Mouse (Mus musculus): ENCODE measurements around the gene Usp3. TPM values are rescaled to one million over a fixed set of nuclear protein-coding genes. Genes with fewer than 3 reads are reported as not detected.

Gene Usp3
- polyA plus RNA-seq, 1 experiment from 2014 or later, result 106 TPM

DNA sequence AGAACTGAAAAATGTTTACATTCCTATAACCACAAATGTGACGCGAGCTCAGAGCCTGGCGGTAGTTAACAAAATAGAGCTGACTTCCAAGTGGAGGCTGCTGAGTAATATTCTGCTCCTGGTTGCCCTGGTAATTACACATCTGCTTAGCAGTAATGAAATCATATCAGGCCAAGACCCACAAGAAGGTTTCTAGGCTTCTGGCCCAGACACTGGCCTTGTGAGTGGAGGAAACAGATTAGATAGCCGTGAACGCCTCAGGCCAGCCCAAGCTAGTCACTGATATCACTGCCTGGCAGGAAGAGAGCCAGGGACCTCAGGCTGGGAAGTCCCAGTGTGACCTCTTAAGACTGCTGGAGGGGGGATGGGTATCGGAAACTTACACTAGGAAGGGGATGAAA is 27.6 kb upstream of the Usp3 start:
- peak; percentile 33 for DNase-seq (ENCODE audit: low spot score)
- no peaks in the 10 kb centered on the region for H3K27me3 ChIP-seq (ENCODE audit: control insufficient read depth, insufficient read depth, low read length)
- 47% methylated on average over 6 of the region's 6 CpGs for WGBS
- H3K4me3 ChIP-seq (ENCODE audit: low read depth, low read length), result no peak overlapping the region
- no peak overlapping the region for H3K9ac ChIP-seq (ENCODE audit: low read length)
- H3K4me2 ChIP-seq (ENCODE audit: low read depth), result no peak overlapping the region
- H3K9me3 ChIP-seq (ENCODE audit: control insufficient read depth, low read length), result no peaks in the 10 kb centered on the region
- H3K27ac ChIP-seq (ENCODE audit: low read depth, low read length), result no peak overlapping the region
- no peak for ATAC-seq (ENCODE audit: insufficient read depth, low FRiP score, low TSS enrichment)
- H3K36me3 ChIP-seq (ENCODE audit: control insufficient read depth, insufficient read depth, low read length), result no peaks in the 10 kb centered on the region
- 0 out of 2 replicates have a peak, but pooled peaks cover 3% of the 10 kb centered on the region for H3K4me1 ChIP-seq (ENCODE audit: control insufficient read depth, insufficient read depth, low read length)

DNA sequence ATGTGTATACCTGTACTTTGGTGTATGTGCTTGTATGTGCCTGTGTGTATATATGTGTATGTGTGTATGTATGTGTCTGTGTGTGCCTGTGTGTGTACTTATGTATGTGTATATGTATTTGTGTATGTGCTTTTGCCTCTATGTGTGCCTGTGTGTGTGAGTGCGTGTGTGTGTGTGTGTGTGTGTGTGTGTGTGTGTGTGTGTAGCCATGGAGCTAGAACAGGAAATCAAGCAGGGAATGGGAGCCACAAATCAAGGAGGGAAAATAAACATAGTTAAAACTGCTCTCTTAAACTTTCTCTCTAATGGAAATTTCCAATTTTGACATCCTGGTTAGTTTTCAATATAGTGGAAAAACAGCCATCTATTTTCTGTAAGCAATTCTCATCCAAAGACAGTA is 27.1 kb upstream of the Usp3 start:
- ATAC-seq (ENCODE audit: insufficient read depth, low FRiP score, low TSS enrichment), result no peak
- 75% methylated on average over 1 of the region's 1 CpGs for WGBS
- H3K27ac ChIP-seq (ENCODE audit: low read depth, low read length), result no peak overlapping the region
- H3K9ac ChIP-seq (ENCODE audit: low read length), result no peak overlapping the region
- H3K36me3 ChIP-seq (ENCODE audit: control insufficient read depth, insufficient read depth, low read length), result no peaks in the 10 kb centered on the region
- DNase-seq (ENCODE audit: low spot score), result no peak
- H3K4me2 ChIP-seq (ENCODE audit: low read depth), result no peak overlapping the region
- H3K4me3 ChIP-seq (ENCODE audit: low read depth, low read length), result no peak overlapping the region
- 0 out of 2 replicates have a peak, but pooled peaks cover 3% of the 10 kb centered on the region for H3K4me1 ChIP-seq (ENCODE audit: control insufficient read depth, insufficient read depth, low read length)
- no peaks in the 10 kb centered on the region for H3K27me3 ChIP-seq (ENCODE audit: control insufficient read depth, insufficient read depth, low read length)
- no peaks in the 10 kb centered on the region for H3K9me3 ChIP-seq (ENCODE audit: control insufficient read depth, low read length)

DNA sequence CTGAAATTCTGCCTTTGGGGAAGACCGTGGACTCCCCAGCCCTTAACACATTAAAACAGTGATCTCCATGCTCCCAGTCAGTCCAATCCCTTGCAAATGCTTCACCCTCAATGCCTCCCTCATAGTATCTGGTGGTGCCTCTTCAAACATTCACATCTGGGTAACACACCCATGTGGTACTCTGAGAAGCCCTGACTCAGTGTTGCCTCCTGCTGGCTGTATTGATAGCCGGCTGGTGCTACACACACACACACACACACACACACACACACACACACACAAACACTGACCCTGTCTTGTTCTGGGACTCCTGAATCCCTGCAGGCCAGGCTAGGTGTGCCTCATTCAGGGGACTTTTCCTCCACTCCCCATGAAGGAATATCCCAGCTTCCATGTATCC is 24.9 kb upstream of the Usp3 start:
- H3K36me3 ChIP-seq (ENCODE audit: control insufficient read depth, insufficient read depth, low read length), result no peaks in the 10 kb centered on the region
- no peaks in the 10 kb centered on the region for H3K27me3 ChIP-seq (ENCODE audit: control insufficient read depth, insufficient read depth, low read length)
- no peak for ATAC-seq (ENCODE audit: insufficient read depth, low FRiP score, low TSS enrichment)
- H3K9ac ChIP-seq (ENCODE audit: low read length), result no peak overlapping the region
- no peak overlapping the region for H3K4me3 ChIP-seq (ENCODE audit: low read depth, low read length)
- H3K27ac ChIP-seq (ENCODE audit: low read depth, low read length), result no peak overlapping the region
- 0 out of 2 replicates have a peak, but pooled peaks cover 3% of the 10 kb centered on the region for H3K4me1 ChIP-seq (ENCODE audit: control insufficient read depth, insufficient read depth, low read length)
- DNase-seq (ENCODE audit: low spot score), result no peak
- no peak overlapping the region for H3K4me2 ChIP-seq (ENCODE audit: low read depth)
- no peaks in the 10 kb centered on the region for H3K9me3 ChIP-seq (ENCODE audit: control insufficient read depth, low read length)
- WGBS, result 98% methylated on average over 2 of the region's 2 CpGs

DNA sequence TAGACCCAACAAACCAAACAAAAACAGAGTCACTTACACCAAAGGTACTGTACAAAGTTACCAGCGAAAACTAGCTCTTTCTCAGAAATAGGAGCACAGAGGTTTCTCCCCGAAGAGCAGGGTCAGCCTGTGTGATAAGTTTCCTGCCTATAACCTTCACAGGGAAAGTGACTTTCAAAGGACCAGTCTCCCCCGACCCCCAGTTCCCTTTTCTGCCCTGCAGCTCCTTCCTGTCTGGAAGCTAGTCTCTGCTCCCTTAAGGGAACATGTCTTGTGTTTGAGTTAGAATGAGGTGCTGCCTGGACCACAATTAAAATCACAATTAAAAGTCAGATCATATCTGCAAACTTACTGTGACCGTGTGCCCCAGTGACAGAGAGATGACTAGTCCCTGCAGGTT is 23.9 kb upstream of the Usp3 start:
- Histone ChIP-seq H3K4me2 (ENCODE audit: low read depth) (no peak overlapping the region), H3K36me3 (ENCODE audit: control insufficient read depth, insufficient read depth, low read length) (no peaks in the 10 kb centered on the region), H3K4me1 (ENCODE audit: control insufficient read depth, insufficient read depth, low read length) (0 out of 2 replicates have a peak, but pooled peaks cover 3% of the 10 kb centered on the region), H3K9ac (ENCODE audit: low read length) (no peak overlapping the region), H3K4me3 (ENCODE audit: low read depth, low read length) (no peak overlapping the region), H3K27me3 (ENCODE audit: control insufficient read depth, insufficient read depth, low read length) (no peaks in the 10 kb centered on the region), H3K27ac (ENCODE audit: low read depth, low read length) (no peak overlapping the region), H3K9me3 (ENCODE audit: control insufficient read depth, low read length) (no peaks in the 10 kb centered on the region)
- ATAC-seq (ENCODE audit: insufficient read depth, low FRiP score, low TSS enrichment) (no peak), DNase-seq (ENCODE audit: low spot score) (no peak)
- WGBS, result 73% methylated on average over 4 of the region's 4 CpGs

DNA sequence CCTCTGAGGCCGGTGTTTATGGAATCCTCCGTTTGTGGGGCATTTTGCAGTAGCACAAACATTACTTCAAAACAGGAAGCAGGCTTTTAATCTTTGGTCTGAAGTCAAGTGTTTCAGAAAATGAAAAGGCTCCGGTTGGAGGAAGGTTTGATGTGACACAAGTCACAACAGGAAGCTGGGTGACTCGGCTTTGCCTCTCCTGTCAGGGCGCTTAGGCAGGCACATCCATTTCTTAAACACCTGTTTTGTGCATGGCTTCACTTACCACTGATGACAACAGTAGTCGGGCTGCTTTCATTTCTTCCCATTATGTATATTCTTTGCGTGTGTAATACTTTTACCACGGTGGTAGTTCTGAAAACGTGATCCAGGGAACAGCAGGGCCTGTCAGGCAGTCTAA is 22.2 kb upstream of the Usp3 start:
- 0 out of 2 replicates have a peak, but pooled peaks cover 2% of the 10 kb centered on the region for H3K4me1 ChIP-seq (ENCODE audit: control insufficient read depth, insufficient read depth, low read length)
- no peaks in the 10 kb centered on the region for H3K36me3 ChIP-seq (ENCODE audit: control insufficient read depth, insufficient read depth, low read length)
- 81% methylated on average over 9 of the region's 9 CpGs for WGBS

DNA sequence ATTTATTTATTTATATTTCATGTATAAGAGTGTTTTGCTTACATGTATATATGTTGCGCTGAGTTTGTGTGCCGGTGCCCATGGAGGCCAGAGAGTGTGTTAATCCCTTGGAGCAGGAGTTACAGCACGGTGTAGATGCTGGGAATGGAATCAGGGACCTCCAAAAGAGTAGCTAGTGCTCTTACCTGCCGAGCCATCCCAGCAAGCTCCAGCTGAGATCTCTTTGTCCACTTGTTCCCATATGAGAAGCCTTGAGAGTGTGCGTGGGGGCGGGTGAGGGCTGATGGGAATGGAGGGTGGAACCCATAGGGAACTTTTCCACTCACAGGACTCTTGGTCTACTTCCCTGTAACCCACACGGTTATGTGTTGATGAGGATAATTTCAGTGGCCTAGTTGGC is 21.6 kb upstream of the Usp3 start:
- no peak overlapping the region for H3K9ac ChIP-seq (ENCODE audit: low read length)
- no peak for ATAC-seq (ENCODE audit: insufficient read depth, low FRiP score, low TSS enrichment)

More for the DNA sequence above, 22.2 kb upstream of the Usp3 start:
- Histone ChIP-seq H3K4me2 (ENCODE audit: low read depth) (no peak overlapping the region), H3K9ac (ENCODE audit: low read length) (no peak overlapping the region), H3K9me3 (ENCODE audit: control insufficient read depth, low read length) (no peaks in the 10 kb centered on the region), H3K27ac (ENCODE audit: low read depth, low read length) (no peak overlapping the region), H3K27me3 (ENCODE audit: control insufficient read depth, insufficient read depth, low read length) (no peaks in the 10 kb centered on the region), H3K4me3 (ENCODE audit: low read depth, low read length) (no peak overlapping the region)
- DNase-seq (ENCODE audit: low spot score) (no peak), ATAC-seq (ENCODE audit: insufficient read depth, low FRiP score, low TSS enrichment) (no peak)

DNA sequence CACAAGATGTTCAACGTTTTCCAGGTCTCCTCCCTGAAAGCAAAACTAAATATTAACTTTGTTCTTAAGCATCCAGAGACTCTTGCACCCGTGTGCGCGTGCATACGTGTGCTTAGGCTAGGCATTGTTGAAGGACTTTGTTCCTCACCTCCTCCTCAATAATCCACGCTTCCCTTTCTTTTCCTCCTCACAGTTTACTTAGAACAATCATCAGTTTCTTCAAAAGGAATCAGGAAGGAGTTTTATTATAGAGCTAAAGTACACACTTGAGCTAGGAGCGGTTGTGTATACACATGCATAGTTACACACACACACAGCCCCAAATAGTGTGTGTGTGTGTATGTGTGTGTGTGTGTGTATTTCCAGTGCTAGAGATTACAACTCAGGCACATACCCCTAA is 20.7 kb upstream of the Usp3 start:
- ATAC-seq (ENCODE audit: insufficient read depth, low FRiP score, low TSS enrichment), result no peak
- H3K27me3 ChIP-seq (ENCODE audit: control insufficient read depth, insufficient read depth, low read length), result no peaks in the 10 kb centered on the region
- H3K9me3 ChIP-seq (ENCODE audit: control insufficient read depth, low read length), result no peaks in the 10 kb centered on the region
- H3K27ac ChIP-seq (ENCODE audit: low read depth, low read length), result no peak overlapping the region
- H3K4me1 ChIP-seq (ENCODE audit: control insufficient read depth, insufficient read depth, low read length), result 0 out of 2 replicates have a peak, but pooled peaks cover 2% of the 10 kb centered on the region
- 86% methylated on average over 7 of the region's 7 CpGs for WGBS
- no peak overlapping the region for H3K4me3 ChIP-seq (ENCODE audit: low read depth, low read length)
- no peaks in the 10 kb centered on the region for H3K36me3 ChIP-seq (ENCODE audit: control insufficient read depth, insufficient read depth, low read length)
- no peak overlapping the region for H3K9ac ChIP-seq (ENCODE audit: low read length)
- no peak for DNase-seq (ENCODE audit: low spot score)
- no peak overlapping the region for H3K4me2 ChIP-seq (ENCODE audit: low read depth)

More for the DNA sequence above, 21.6 kb upstream of the Usp3 start:
- Histone ChIP-seq H3K27ac (ENCODE audit: low read depth, low read length) (no peak overlapping the region), H3K4me1 (ENCODE audit: control insufficient read depth, insufficient read depth, low read length) (0 out of 2 replicates have a peak, but pooled peaks cover 2% of the 10 kb centered on the region), H3K36me3 (ENCODE audit: control insufficient read depth, insufficient read depth, low read length) (no peaks in the 10 kb centered on the region), H3K4me2 (ENCODE audit: low read depth) (no peak overlapping the region), H3K4me3 (ENCODE audit: low read depth, low read length) (no peak overlapping the region), H3K27me3 (ENCODE audit: control insufficient read depth, insufficient read depth, low read length) (no peaks in the 10 kb centered on the region), H3K9me3 (ENCODE audit: control insufficient read depth, low read length) (no peaks in the 10 kb centered on the region)
- no peak for DNase-seq (ENCODE audit: low spot score)
- WGBS, result 83% methylated on average over 7 of the region's 7 CpGs

DNA sequence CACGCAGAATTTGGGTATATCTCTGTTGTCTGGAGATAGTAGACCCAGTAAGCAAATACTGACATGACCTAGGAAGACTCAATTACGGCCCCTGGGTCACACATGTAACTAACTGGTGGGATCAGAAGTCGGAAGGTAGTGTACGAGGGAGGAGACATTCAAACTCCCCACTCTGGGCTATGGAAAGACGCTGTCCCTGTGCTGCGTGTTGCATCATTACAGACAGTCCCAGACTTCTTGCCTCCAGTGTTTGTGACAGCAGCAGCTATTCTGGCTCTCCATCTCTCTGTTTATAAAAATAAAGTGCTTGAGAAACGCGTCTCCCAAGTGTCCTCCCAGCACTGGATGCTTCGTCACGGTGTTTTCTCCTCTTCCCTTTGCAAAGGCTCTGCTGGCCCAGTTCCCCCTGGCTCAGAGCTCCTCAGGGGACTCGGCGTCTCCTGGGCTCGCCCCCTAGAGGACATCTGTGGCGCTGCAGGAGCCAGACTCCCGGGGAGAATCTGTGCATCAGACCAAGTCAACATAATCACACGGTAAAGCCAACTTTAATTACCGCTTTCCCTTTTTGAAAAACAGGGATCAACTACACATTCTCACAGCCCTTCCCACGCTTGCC is 18.6 kb upstream of the Usp3 start:
- no peaks in the 10 kb centered on the region for H3K36me3 ChIP-seq (ENCODE audit: control insufficient read depth, insufficient read depth, low read length)
- no peak overlapping the region for H3K9ac ChIP-seq (ENCODE audit: low read length)
- H3K4me3 ChIP-seq (ENCODE audit: low read depth, low read length), result no peak overlapping the region
- H3K27me3 ChIP-seq (ENCODE audit: control insufficient read depth, insufficient read depth, low read length), result no peaks in the 10 kb centered on the region
- ATAC-seq (ENCODE audit: insufficient read depth, low FRiP score, low TSS enrichment) (no peak), DNase-seq (ENCODE audit: low spot score) (peak; percentile 85)
- 0 out of 2 replicates have a peak, but pooled peaks cover 2% of the 10 kb centered on the region for H3K4me1 ChIP-seq (ENCODE audit: control insufficient read depth, insufficient read depth, low read length)
- 18% methylated on average over 18 of the region's 18 CpGs for WGBS
- no peaks in the 10 kb centered on the region for H3K9me3 ChIP-seq (ENCODE audit: control insufficient read depth, low read length)
- H3K4me2 ChIP-seq (ENCODE audit: low read depth), result no peak overlapping the region
- H3K27ac ChIP-seq (ENCODE audit: low read depth, low read length), result no peak overlapping the region

DNA sequence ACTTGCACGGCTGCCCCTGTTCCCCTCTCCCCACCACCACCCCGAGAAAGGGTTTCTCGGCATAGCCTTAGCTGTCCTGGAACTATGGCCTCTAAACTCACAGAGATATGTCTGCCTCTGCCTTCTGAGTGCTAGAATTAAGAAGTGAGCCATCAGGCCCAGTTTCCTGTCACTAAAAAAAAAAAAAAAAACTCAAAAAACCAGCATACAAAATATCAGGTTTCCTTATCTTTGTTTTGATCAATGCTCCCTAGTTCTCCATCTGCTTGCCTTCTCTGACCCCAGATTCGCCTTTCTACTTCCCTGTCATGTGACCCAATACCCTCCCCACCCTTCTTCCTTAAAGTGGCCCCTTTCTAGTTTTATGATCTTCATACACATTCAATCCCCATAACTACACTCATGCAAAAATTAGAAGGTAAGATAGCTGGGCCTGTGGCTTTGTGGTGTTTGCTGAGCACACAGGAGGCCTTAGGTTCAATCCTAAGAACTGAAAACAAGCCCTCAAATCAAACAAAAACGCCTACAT is 15.9 kb upstream of the Usp3 start:
- no peak for ATAC-seq (ENCODE audit: insufficient read depth, low FRiP score, low TSS enrichment)
- 80% methylated on average over 5 of the region's 5 CpGs for WGBS
- Histone ChIP-seq H3K4me2 (ENCODE audit: low read depth) (no peak overlapping the region), H3K27me3 (ENCODE audit: control insufficient read depth, insufficient read depth, low read length) (no peaks in the 10 kb centered on the region), H3K36me3 (ENCODE audit: control insufficient read depth, insufficient read depth, low read length) (no peaks in the 10 kb centered on the region), H3K9ac (ENCODE audit: low read length) (no peak overlapping the region), H3K4me3 (ENCODE audit: low read depth, low read length) (no peak overlapping the region), H3K4me1 (ENCODE audit: control insufficient read depth, insufficient read depth, low read length) (0 out of 2 replicates have a peak, but pooled peaks cover 2% of the 10 kb centered on the region), H3K9me3 (ENCODE audit: control insufficient read depth, low read length) (no peaks in the 10 kb centered on the region), H3K27ac (ENCODE audit: low read depth, low read length) (no peak overlapping the region)
- DNase-seq (ENCODE audit: low spot score), result no peak
